ENCODE assay signal across 22 mouse cellular contexts in the genomic region with DNA sequence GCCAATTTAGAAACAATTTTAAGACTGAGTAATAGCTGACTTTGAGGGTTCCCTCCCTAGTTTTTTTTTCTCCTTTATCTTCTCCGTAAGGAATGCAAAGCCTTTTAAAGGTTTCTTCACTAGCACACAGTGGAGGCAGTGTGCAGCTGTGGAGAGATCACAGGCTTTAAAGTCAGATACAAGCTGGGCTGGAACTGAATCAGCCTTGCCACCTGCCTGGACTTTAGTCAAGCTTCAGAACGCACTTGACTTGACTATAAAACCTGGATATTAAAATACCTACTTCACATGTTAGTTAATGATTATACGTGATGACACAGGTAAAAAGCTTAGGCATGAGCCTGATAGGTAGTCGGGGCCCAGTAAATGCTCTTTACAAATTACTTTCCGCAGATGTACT. TPM values are rescaled to one million over a fixed set of nuclear protein-coding genes. Genes with fewer than 3 reads are reported as not detected.
DNase-seq lines count a peak whose midpoint lies in the region; ATAC-seq and TF ChIP-seq lines count a peak whose summit lies in the region.
"Had no signal": no experiment of that assay in that cellular context is flagged by ENCODE, and none has a peak within 500 bp of the region (broad histone marks: within the 10 kb centered on the region; RNA-seq: fewer than 3 reads in every experiment).

No protein-coding gene starts in this region.

- H3K9me3 ChIP-seq in lung, postnatal 0 days (ENCODE audit: low read length) = no peaks in the 10 kb centered on the region
- H3K9me3 ChIP-seq in limb, embryonic 10.5 days (replicated peaks) = no peaks in the 10 kb centered on the region
- H3K9me3 ChIP-seq: embryonic facial prominence, embryonic 12.5 days; forebrain, embryonic 12.5 days; hindbrain, embryonic 12.5 days; limb, embryonic 13.5 days; liver, embryonic 13.5 days; lung, embryonic 15.5 days; neural tube, embryonic 15.5 days had no signal

- no peak for TF ChIP-seq EP300 in lung, postnatal 0 days (IDR thresholded peaks at IDR 0.05)

- H3K4me3 ChIP-seq in lung, postnatal 0 days (ENCODE audit: low read depth, low read length) = no peak overlapping the region
- H3K4me3 ChIP-seq in limb, embryonic 10.5 days = no peak overlapping the region
- H3K4me3 ChIP-seq: embryonic facial prominence, embryonic 12.5 days; forebrain, embryonic 12.5 days; heart, adult 2 months; hindbrain, embryonic 12.5 days; limb, embryonic 13.5 days; liver, embryonic 13.5 days; lung, embryonic 15.5 days; neural tube, embryonic 15.5 days had no signal

- H3K36me3 ChIP-seq in lung, postnatal 0 days (ENCODE audit: insufficient read depth, low read length) = no peaks in the 10 kb centered on the region
- no peaks in the 10 kb centered on the region for H3K36me3 ChIP-seq in limb, embryonic 10.5 days
- H3K36me3 ChIP-seq: embryonic facial prominence, embryonic 12.5 days; forebrain, embryonic 12.5 days; hindbrain, embryonic 12.5 days; limb, embryonic 13.5 days; liver, embryonic 13.5 days; lung, embryonic 15.5 days; neural tube, embryonic 15.5 days had no signal

- ATAC-seq in lung, postnatal 0 days = no peak
- ATAC-seq in megakaryocyte-erythroid progenitor cell, adult 5-6 weeks (replicated peaks; ENCODE audit: low FRiP score, low TSS enrichment, poor library complexity, severe bottlenecking) = no peak
- ATAC-seq: activated CD4-positive, CD25-positive, alpha-beta regulatory T cell, adult 4 months had no signal

- no peak overlapping the region for H3K27ac ChIP-seq in lung, postnatal 0 days (ENCODE audit: low read length)
- no peak overlapping the region for H3K27ac ChIP-seq in limb, embryonic 10.5 days
- H3K27ac ChIP-seq: embryonic facial prominence, embryonic 12.5 days; forebrain, embryonic 12.5 days; heart, adult 2 months; hindbrain, embryonic 12.5 days; limb, embryonic 13.5 days; liver, embryonic 13.5 days; lung, embryonic 15.5 days; neural tube, embryonic 15.5 days had no signal

- no peaks in the 10 kb centered on the region for H3K4me1 ChIP-seq in lung, postnatal 0 days (ENCODE audit: insufficient read depth, low read depth, low read length)
- H3K4me1 ChIP-seq in limb, embryonic 10.5 days = no peaks in the 10 kb centered on the region
- H3K4me1 ChIP-seq: embryonic facial prominence, embryonic 12.5 days; forebrain, embryonic 12.5 days; hindbrain, embryonic 12.5 days; limb, embryonic 13.5 days; lung, embryonic 15.5 days; neural tube, embryonic 15.5 days had no signal

- TF ChIP-seq CTCF in lung, postnatal 0 days (IDR thresholded peaks at IDR 0.05) = no peak

- H3K27me3 ChIP-seq in lung, postnatal 0 days (replicated peaks; ENCODE audit: insufficient read depth, low read length) = no peaks in the 10 kb centered on the region
- H3K27me3 ChIP-seq in limb, embryonic 10.5 days (ENCODE audit: low read depth, poor library complexity, severe bottlenecking) = peaks cover 60% of the 10 kb centered on the region; the same call in 1 of the 2 replicates
- H3K27me3 ChIP-seq: hindbrain, embryonic 12.5 days; liver, embryonic 13.5 days; lung, embryonic 15.5 days had no signal

- WGBS in lung, postnatal 0 days = 63% methylated on average over 5 of the region's 5 CpGs
- WGBS in limb, embryonic 10.5 days = 87% methylated on average over 5 of the region's 5 CpGs

- H3K4me2 ChIP-seq in lung, postnatal 0 days (replicated peaks; ENCODE audit: low read depth, low read length) = no peak overlapping the region
- H3K4me2 ChIP-seq: embryonic facial prominence, embryonic 12.5 days; forebrain, embryonic 12.5 days; hindbrain, embryonic 12.5 days; limb, embryonic 13.5 days; liver, embryonic 13.5 days; lung, embryonic 15.5 days; midbrain, embryonic 11.5 days; neural tube, embryonic 15.5 days had no signal

- H3K9ac ChIP-seq in lung, postnatal 0 days (replicated peaks; ENCODE audit: low read depth) = no peak overlapping the region
- H3K9ac ChIP-seq: embryonic facial prominence, embryonic 12.5 days; forebrain, embryonic 12.5 days; hindbrain, embryonic 12.5 days; limb, embryonic 13.5 days; liver, embryonic 13.5 days; lung, embryonic 15.5 days; neural tube, embryonic 15.5 days had no signal

- peak; percentile 4 for DNase-seq in lung, postnatal 0 days (ENCODE audit: low spot score)
- DNase-seq in lung, postnatal 36 days = no peak
- DNase-seq in kidney, adult 9 months = peak; percentile 44
- peak; percentile 8 to 47 for DNase-seq in kidney, postnatal 25 days
- DNase-seq in ovary, postnatal 10 days (ENCODE audit: low spot score) = no peak
- no peak for DNase-seq in limb, embryonic 10.5 days (ENCODE audit: low spot score)
- DNase-seq: adrenal gland, adult 8-10 months; cerebellum, adult 11-12 months; cerebellum, postnatal 10 days; gastrocnemius, postnatal 36 days; heart, adult 2 months; liver, embryonic 13.5 days; thymus, postnatal 14 days had no signal

RNA-seq across cellular contexts. Expression of gene Tbc1d8b, which starts 32.6 kb away (rescaled TPM):
- 2.2 and 2.5 TPM in 2 replicates for polyA plus RNA-seq in lung, postnatal 0 days (2015; fragmentation: Nextera tagmentation; extraction: Ambion mirVana)
- 6.4 and 7.6 TPM in 2 replicates for total RNA-seq in megakaryocyte-erythroid progenitor cell, adult 5-6 weeks (2014; fragmentation: Nextera tagmentation)
- 6.9 and 9.6 TPM in 2 replicates for total RNA-seq in megakaryocyte-erythroid progenitor cell, adult 5-6 weeks (2017)
- polyA plus RNA-seq in limb, embryonic 10.5 days (2016; fragmentation: Nextera tagmentation; extraction: Ambion mirVana) = 0.80 and 1.2 TPM in 2 replicates

Comparison
In these comparisons a context has a peak if more than half of its experiments do, and no peak if none do; other contexts are left out.
1. DNase-seq: peak in lung, postnatal 0 days (single experiment), kidney, adult 9 months (single experiment) and kidney, postnatal 25 days (2 of 2); none in lung, postnatal 36 days (single experiment), ovary, postnatal 10 days (single experiment) and limb, embryonic 10.5 days (single experiment).